Mouse (Mus musculus): Measurements from ENCODE around the gene Cass4.

Gene Cass4

DNA sequence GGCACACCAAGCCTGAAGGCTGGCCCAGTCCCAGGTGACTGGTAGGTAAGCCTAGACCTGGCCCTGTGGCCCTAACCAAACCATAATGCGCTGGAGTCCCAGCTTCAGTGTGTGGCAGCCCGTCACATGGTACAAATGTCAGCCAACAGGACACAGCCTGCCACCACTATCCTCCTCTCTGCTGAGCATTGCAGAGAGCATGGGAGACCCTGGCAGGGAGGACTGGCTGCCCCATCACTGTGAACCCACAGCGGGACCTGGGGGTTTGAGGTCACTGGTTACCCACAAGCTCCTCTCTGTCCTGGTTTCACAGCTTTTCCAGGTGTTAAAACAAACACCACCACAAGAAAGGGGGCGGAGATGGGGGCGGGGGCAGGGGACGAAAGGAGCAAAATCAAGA lies 3.3 kb upstream of the Cass4 start:
- no peak for DNase-seq (ENCODE audit: low spot score)

DNA sequence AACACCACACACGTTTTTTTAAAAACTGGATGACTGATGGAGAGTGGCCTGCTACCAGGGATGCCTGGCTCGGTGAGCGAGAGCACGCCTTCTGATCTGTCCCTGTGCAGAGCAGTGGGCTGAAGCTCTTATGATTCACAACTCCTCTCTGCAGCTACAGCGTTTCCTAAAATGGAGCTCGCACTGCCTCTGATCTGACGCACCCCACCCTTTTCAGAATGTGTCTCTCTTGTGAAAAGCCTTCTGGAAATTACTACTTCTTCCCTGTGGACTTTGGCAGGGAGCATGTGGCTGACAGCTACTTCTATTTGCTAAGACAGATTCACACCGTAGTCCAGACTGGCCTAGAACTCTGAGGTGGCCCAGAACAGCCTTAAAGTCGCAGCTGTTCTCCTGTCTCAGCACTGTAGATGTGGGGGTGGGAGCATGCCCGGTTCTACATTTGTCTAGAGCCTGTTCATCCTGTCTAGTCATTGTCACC lies 1.5 kb upstream of the Cass4 start:
- DNase-seq (ENCODE audit: low spot score) = no peak

DNA sequence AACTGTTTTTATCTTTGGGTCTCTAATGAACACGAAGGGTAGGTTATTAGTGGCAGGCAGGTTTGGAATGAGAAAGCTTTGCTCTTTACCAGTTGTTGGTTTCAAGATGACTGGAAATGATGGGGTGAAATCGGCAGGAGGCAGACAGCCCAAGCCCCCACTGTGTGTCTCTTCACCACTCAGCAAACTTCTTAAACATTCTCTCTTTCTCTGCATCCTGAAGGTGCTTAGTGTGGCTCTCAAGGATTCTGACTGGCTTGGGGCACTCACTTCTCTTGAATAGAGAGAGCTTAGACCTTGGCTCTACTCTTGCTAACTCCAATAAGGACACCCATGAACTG lies 428 bp downstream of the Cass4 start:
- no peak for DNase-seq (ENCODE audit: low spot score)

DNA sequence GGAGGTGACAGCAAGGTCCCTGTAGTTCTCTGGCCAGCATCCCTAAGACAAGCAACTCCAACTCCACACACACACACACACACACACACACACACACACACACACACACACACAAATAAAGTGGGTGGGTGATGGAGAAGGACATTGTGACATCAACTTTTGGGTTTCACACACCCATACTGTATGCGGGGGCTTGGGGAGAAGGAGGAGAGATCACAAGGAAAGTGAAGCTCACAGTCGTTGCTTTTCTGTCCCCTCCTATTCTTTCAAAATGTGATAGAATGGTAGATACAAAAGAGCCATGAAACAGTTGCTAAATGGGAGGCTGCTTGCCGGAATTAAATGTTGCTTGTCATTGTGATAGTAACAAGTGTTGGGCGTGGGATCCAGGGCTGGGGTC lies 1.1 kb downstream of the Cass4 start:
- no peak for DNase-seq (ENCODE audit: low spot score)

DNA sequence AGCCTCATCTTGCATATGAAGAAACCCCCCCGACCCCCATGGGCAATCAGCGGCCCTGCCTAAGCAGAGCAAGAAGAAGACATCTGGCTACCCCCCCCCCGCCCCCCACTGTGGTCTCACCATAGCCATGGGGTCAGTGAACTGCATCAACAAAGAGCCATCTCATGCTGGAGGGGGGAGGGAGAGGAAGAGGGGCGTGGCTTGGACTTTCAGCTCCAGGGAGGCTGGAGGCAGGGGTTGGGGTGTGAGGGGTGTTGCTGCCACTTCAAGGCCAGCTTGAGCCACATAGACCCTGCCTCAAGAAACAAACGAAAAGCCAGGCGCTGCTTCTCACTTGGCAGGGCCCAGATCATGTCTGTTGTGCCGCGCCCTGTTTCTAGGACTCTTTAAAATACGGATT lies 2.4 kb downstream of the Cass4 start:
- no peak for DNase-seq (ENCODE audit: low spot score)

DNA sequence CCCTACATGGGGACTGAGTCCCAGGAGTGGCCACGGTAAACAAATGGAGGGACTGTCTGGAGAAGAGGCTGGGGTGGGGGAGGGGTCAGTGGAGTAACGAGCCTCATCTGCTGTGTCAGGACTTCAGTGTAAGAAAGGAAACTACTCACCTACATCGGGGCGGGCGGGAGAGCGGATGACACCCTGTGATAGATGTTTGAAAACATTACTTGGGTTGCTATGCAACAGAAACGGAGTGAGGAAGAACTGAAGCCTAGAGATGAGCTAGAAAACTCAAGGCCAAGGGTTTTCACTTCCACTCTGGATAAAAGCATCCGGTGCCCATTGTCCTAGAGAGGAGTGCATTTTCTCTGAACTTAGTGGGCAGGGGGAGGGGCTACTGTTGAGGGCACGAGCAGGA lies 6.3 kb downstream of the Cass4 start:
- DNase-seq (ENCODE audit: low spot score) = no peak

DNA sequence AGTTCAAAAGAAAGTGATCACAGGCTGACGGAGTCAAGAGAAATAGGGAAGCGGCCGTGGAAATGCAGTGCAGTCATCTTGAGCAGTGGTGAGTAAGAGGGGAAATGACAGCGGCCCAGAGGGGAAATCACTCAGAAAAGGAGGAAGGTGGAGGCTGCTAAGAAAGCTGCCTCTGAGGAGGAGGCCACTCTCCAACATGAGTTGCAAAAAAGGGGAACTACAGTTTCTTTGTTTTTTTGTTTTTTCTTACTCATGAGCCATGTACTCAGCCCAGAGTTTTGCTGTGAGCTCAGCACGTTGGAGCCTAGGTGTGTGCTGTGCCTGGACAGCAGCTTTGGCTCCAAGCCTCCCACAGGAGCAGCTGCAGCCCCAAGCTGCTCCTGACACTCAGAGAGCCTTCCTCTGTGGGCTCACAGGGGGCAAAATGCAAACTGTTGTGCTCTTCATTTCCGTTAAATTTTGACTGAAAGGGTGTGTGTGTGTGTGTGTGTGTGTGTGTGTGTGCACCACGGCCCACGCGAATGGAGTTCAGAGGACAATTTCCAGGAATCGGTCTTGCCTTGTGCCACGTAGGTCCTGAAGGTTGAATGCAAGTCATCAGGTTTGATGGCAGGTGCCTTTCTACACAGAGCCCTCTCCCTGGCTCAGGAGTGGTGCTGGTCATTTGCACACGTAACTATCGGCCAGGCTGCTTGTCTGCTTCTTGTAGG lies 7.7 kb downstream of the Cass4 start:
- DNase-seq (ENCODE audit: low spot score) = no peak

DNA sequence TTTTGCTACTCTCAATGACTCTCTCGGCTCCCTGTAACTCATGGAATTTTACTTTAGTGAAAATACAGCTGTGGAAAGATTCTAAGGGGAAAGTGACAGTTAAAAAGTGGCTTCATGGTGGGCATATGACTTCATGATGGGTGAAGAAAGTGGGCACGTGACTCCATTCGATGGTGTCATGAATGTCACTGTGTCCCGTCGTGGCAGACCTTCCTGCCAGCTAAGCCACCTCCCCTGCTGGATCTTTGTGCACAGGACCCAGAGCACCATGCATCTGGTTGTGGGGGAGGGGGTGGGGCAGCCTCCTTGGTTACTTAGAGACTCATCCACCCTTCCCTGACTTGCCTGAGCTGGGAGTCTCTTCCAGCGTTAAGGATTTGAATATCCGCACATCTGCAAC lies 10.6 kb downstream of the Cass4 start:
- DNase-seq (ENCODE audit: low spot score) = no peak

DNA sequence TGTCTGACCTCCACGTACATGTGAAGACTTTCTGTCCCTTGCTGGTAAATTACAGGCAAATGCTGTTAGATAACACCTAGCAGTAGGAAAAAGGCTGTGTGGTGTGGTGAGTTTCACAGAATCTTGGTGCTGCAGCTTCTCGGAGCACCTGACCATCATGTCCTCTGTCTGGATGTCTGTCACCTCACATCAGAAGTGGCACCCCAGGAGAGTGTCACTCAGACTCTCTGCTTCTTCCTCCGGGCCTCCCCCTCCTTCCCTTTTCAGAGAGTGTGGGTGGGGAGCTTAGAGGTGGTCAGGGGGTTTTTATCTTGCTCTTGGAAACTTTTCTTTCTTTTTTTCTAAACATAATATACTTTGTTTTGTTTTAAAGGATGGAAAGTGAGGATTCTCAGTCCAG lies 11.4 kb downstream of the Cass4 start:
- DNase-seq (ENCODE audit: low spot score) = no peak

DNA sequence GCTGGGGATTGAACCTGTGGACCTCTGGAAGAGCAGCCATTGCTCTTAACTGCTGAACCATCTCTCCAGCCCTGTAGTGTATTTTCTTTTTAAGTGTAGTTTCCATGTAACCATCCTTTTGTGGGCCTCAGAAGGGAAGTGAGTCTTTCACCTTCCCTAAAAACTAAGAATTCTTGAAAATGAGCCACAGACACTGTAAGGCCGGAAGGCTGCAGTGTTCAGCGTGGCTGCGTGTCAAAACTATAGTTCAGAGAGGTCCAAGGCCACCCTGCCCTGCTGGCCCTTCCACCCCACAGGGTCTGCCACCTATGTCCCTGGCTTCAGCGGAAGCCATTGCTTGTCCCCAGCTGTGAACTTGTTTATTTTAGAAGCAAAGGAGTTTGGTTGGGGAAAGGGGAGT lies 12.6 kb downstream of the Cass4 start:
- DNase-seq (ENCODE audit: low spot score) = no peak

DNA sequence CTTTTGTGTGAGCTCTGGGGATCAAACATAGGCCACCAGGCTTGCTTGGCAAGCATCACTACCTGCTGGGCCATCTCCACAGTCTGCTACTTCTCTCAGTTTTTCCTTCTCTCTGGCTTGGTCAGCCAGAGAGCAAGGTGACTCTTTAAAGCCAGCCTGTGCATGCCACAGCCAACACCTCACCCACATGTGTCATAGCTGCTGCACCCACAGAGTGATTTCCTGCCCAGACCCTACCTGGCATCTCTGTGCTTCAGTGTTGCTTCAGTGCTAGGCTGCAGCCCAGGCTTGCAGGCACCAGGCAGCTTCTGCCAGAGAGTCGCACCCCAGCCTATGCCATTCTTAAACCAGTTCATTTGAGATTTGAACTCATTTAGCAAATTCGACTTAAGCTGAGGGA lies 13.9 kb downstream of the Cass4 start:
- DNase-seq (ENCODE audit: low spot score) = no peak

DNA sequence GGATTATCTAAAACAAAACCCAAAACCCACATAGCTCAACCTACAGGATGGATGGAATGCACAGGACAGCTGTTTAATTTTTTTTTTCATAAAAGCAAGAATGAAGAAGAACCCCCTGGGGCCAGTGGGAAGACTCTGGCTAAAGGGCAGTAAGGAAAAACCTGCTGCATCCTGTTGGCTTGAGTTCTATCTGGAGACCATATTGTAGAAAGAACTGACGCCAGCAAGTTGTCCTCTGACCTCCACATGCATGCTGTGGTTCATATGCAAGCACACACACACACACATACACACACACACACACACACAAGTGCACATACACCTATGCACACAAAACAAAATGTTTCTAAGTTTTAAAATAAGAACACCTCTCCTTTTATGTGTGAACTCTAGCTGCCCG lies 17.1 kb downstream of the Cass4 start:
- no peak for DNase-seq (ENCODE audit: low spot score)

DNA sequence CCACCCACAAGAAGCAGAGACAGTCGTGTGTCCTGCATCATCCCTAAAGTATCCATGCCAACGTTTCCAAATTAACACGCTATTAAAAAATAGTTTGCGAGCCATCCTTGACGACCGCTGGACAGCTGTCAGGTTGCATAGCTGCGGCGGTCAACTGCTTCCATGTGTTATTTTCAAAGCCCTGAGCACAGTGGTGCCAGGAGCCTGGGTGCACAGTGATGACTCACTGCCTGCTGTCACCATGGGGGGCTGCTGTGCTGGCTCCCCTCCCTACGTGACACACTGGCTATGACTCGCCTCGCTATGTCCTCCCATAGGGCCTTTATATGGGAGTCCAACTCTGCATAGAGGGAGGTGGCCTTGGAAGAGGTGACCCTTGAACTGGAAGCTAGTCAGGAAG lies 17.5 kb downstream of the Cass4 start:
- no peak for DNase-seq (ENCODE audit: low spot score)

DNA sequence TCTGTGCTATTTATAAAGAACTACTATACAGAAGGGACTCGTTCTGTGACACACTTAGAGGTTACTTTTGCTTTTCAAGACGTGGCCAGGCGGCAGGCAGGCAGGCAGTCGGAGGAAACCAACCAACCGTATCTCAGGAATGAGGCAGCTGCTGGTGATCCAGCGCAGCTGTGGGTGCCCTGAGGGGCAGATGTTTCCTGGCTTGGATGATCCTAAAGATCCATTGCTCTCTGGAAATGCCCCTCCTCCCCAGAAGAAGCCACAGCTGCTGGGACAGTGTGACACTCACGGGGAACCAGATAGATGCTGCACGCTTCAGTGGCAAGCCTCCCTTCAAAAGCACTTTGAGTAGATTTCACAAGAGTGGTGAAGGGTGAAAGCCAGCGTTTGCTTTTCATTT lies 18.9 kb downstream of the Cass4 start:
- peak; percentile 78 for DNase-seq (ENCODE audit: low spot score)

DNA sequence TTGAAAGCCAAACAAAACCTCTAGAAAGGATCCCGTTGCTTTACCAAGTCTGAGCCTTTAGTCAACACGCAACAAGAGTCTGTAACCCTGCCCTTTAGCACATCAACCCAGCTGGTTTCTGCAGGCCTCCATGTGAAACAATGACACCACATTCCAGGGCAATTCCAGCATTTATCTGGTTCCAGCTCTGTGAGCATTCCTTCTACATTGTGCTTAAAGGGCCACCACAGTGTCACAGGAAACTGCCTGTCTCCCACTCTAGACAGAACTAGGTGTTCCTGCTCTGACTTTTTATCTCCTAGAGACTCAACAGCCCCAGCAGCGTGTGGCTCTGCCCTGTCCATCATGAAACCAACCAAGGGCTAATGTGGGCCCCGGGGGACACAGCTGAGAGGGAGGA lies 19.7 kb downstream of the Cass4 start:
- peak; percentile 51 for DNase-seq (ENCODE audit: low spot score)

DNA sequence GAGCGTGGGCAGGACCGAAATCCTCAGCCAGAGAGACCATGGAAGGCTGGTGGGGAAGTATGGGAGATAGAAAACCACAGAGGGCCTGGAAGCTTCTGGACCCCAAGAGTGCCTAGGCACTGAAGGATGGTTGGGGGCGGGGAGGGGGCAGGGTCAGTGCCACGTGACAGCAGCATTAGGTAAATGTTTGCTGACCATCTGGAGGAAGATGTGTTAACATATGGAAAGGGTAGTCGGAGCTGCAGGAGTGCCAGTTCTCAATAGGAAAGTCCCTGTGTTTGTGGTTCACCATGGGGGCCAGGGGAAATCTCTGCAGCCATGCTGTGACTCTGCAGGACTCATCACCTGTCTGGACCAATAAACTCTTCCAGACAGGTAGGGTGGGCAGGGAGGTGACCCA lies 20.3 kb downstream of the Cass4 start:
- DNase-seq (ENCODE audit: low spot score) = no peak

DNA sequence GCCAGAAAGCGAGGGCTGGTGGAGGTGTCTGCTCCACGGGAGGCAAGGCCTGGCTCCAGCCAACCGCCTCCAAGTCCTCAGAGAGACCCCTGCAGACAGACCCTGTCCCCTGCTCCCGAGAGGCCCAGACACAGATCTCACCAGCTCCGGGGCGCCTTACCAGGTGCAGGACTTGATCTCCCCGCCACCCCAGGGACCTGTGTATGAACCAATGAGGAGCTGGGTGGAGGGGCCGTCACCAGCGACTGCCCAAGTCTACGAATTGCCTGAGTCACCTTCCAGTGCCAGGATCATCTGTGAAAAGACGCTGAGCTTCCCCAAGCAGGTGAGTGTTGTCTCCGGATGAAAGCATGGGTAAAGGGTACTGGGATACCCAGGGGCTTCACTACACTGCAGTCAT lies 22.6 kb downstream of the Cass4 start:
- no peak for DNase-seq (ENCODE audit: low spot score)

DNA sequence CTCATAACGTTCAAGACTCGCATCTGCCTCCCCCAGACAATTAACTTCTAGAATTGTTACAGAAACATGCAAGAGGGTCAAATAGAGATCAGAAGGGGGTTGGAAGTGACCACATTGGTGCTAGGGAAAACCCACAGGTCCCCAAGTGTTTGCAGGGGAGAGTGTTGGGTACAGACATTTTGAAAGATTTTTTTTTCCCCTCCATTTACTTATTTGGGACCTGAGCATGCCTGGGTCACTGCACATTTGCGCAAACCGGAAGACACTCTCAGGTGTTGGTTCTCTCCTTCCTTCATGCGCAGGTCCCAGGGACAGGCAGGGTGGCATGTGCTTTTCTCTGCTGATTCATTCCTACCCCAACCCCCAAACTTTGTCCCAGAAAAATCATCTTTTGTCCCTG lies 23.3 kb downstream of the Cass4 start:
- no peak for DNase-seq (ENCODE audit: low spot score)

DNA sequence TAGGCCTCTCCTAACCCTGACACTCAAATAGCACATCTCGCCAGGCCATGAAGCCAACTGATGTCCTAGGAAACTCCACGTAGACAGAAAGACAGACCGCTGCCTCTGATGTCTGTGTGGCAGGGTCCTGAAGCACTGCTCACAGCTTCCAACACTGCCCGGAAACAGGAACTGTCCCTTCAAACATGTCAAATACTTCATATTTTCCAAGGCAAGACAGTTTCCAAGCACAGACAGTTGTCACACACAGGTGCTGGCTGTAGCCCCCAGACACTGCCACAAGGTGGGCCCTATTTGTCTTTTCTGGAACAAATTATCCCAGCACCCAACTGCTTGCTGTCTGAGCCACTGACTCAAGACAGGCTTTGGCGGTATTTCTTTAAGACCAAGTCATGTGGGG lies 24.6 kb downstream of the Cass4 start:
- DNase-seq (ENCODE audit: low spot score) = no peak

DNA sequence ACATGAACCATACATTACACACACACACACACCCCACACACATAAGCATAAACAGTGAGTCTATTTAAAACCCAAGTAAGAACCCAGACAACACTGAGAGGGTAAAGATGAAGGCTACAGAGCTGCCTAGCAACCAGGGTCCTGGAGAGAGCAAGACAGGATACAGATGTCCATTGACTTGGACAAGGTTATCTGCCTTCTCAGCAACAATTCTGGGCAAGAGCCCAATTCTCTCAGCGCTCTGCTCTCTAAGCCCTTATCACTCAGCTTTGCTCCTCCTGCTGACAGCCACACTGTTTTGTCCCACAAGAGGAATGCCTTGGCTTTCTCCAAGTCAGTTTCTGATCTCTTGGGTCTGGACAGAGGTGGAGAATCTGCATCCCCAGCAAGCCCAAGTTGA lies 37.0 kb downstream of the Cass4 start:
- no peak for DNase-seq (ENCODE audit: low spot score)

DNA sequence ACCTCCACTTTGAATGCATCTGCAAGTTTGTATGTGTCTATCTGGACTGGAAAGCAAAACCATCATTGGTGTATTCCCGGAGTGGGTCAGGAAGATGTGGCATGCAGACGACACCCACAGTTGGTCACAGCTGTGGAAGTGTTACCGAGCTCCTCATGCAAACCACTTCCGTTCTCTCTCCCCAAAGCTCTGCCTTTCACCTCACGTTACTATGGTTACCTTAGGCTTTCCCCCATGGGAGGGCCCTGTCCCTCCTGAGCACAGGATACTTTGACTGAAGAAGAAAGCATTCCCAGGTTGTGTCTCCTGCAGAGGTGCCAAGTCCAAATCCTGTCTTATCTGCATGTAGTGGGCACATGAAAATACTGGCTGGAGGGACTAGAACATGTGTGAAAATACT lies 40.2 kb downstream of the Cass4 start:
- no peak for DNase-seq (ENCODE audit: low spot score)

DNA sequence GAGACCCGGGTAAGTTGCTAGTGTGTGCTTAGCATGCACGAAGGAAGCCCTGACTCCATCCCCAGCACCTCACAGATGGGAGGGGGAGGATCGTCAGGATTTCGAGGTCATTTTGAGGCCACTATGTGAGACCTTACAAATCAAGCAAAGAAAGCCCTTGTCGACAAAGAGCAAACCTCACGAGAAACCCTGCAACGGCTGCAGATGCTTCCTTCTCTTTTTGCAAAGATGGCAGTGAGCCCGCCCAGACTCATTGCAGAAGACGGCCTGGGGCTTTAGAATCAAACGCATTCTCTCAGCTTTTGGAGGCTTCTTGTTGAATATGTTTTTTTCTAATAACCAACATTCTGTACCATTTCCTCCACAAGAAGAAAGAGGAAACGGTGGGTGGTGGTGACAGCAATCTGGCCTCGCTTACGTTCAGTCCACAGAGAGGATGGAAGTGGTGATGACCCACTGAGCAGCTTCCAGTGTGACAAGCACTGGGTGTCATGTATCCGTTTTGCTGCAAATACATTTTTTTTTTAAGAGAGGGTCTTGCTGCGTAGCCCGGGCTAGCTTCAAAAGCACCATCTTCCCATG lies 43.9 kb downstream of the Cass4 start:
- no peak for DNase-seq (ENCODE audit: low spot score)

DNA sequence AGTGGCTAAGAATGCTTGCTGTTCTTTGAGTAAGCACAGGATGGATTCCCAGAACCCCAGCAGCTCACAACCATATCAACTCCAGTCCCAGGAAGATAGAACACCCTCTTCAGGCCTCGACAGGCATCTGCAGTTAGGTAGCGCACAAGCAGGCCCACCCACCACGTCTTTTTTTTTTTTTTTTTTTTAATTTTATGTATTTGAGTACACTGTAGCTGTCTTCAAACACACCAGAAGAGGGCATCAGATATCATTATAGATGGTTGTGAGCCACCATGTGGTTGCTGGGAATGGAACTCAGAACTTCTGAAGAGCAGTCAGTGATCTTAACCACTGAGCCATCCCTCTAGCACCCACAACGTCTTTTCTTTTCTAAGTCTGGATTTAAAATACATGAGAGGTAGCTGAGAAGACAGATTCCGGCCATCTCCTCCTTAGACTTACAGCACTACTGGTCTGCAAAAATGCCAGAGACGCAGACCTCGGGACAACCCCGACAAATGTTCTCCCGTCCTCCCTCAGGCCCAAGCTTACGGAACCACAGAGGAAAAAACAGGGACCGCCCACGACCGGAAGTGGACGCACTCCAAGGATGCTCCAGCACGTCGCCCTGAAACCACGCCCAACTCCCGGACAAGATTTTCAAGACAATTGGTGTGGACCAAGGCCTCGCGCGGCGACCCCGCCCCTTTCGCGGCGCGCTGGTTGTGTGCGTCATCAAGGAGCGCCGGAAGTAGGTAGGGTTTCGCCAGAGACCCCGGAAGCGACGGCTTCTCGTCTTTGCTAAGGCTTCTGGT lies 46.4 kb downstream of the Cass4 start, which contains the start of gene Rtf2:
Rtf2 (plus strand) TSS at position 714 of the 797 bp plus-strand sequence.
- DNase-seq (ENCODE audit: low spot score) = peak; percentile 99

DNA sequence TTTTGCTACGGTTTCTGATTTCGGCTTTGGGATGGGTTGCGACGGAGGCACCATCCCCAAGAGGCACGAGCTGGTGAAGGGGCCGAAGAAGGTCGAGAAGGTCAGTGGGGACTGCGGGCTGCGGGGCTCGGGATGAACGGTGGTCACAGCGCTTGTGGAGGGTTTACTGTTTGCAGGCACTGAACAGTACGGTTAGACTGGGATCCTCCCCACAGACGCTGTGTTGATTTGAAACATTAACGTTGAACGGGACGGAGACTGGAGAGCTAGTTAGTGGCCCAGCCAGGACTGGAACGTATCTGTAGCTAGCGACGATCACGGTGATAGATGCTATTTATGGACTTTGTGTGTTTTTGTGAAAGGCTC lies 47.0 kb downstream of the Cass4 start:
- peak; percentile 16 for DNase-seq (ENCODE audit: low spot score)

All from embryo, embryonic 10 days (tissue).